Mouse (Mus musculus): ENCODE data around the gene Cpne9. TPM values are rescaled to one million over a fixed set of nuclear protein-coding genes. Genes with fewer than 3 reads are reported as not detected.

Cpne9 gene
- polyA plus RNA-seq (2015; fragmentation: Nextera tagmentation; extraction: Ambion mirVana): 0.17 TPM in 1 of 2 replicates, not detected in the other

DNA sequence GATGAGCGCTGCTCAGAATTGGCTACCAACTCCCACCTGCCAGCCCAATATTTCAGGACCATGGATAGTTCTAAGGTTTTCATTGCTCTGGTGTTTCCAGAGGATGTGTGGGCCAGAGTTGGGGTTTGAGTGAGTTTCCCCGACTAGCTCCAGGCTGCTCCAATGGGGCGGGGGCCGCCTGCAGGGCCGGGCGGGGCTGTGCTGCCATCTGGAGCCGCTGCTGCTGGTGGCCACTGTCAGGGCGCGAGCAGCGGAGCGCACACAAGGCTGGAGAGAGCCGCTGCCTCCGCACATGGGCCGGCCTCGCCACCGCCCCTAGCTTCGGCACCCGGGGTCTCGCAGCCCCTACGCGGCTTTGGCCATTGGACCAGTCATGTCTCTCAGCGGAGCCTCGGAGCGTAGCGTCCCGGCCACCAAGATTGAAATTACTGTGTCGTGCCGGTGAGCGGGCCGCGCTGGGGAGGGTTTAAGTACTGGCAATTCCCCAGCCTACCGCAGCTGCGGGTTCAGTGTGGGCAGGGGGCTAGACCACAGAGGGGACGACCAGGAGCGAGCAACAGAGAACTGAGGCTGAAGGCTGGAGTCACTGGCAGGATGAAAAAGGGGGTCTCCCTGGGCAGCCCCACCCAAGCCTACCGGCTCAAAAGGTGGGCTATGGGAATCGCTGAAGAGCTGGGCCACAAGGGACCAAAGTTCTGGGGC, at the start of gene Cpne9:
Gene Cpne9, plus strand, starts transcription at position 207 of the 702 bp plus-strand sequence.
- Histone ChIP-seq H3K36me3 (0 out of 2 replicates have a peak, but pooled peaks cover 7% of the 10 kb centered on the region), H3K27ac (no peak within 1 kb of the TSS), H3K9ac (no peak within 1 kb of the TSS), H3K4me3 (replicated peaks) (no peak within 1 kb of the TSS), H3K9me3 (replicated peaks) (no peaks in the 10 kb centered on the region), H3K4me2 (no peak within 1 kb of the TSS), H3K4me1 (replicated peaks) (no peaks in the 10 kb centered on the region), H3K27me3 (peaks cover 47% of the 10 kb centered on the region)
- WGBS (ENCODE audit: insufficient replicate concordance): 6% methylated on average over 37 of the region's 37 CpGs
- no peak for ATAC-seq (ENCODE audit: low read depth)
- DNase-seq: no peak

DNA sequence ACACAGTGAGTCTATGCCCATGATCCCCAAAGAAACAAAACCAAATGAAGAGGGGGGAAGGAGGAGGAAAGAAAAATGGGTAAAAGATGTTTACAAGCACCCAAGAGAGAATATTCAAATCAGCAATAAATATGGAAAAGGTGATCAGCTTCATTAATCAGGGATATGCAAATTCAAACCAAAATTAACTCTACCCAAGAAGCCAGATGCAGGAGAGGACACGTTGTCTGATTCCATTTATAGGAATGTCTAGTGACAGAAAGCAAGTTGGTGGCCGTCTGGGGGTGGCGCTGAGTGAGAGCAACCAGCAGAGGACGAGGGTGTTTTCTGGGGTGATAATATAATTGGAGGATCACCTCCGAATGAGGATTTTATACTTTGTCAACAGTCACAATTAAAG, 47.0 kb upstream of the Cpne9 start:
- peaks cover 22% of the 10 kb centered on the region for H3K4me1 ChIP-seq (replicated peaks)
- no peaks in the 10 kb centered on the region for H3K27me3 ChIP-seq
- 47% methylated on average over 5 of the region's 5 CpGs for WGBS (ENCODE audit: insufficient replicate concordance)
- ATAC-seq (ENCODE audit: low read depth): no peak
- no peak overlapping the region for H3K9ac ChIP-seq
- no peak overlapping the region for H3K4me3 ChIP-seq (replicated peaks)
- no peak for DNase-seq
- peaks cover 5% of the 10 kb centered on the region; the same call in 1 of the 2 replicates for H3K9me3 ChIP-seq (replicated peaks)
- H3K36me3 ChIP-seq: peaks cover 1% of the 10 kb centered on the region; the same call in 1 of the 2 replicates
- H3K27ac ChIP-seq: no peak overlapping the region
- no peak overlapping the region for H3K4me2 ChIP-seq

- Histone ChIP-seq H3K27me3 (no peaks in the 10 kb centered on the region), H3K9me3 (replicated peaks) (no peaks in the 10 kb centered on the region), H3K36me3 (peaks cover 14% of the 10 kb centered on the region), H3K4me3 (replicated peaks) (peak within 1 kb of the TSS; percentile 88), H3K9ac (peak within 1 kb of the TSS; percentile 90), H3K4me2 (peak within 1 kb of the TSS; percentile 81), H3K4me1 (replicated peaks) (peaks cover 26% of the 10 kb centered on the region), H3K27ac (peak within 1 kb of the TSS; percentile 85)
- under 1% methylated on average over 55 of the region's 55 CpGs for WGBS (ENCODE audit: insufficient replicate concordance)
- ATAC-seq (ENCODE audit: low read depth) (peak; percentile 99), DNase-seq (peak; percentile 99)
Observed at GRCm38 (mm10) chr6:113237542-113238270, 44.4 kb upstream of the Cpne9 start, which contains the start of gene Mtmr14. Mtmr14 (plus strand) TSS chr6:113237843.

- Histone ChIP-seq H3K4me3 (replicated peaks) (peak overlapping the region; percentile 88), H3K4me2 (peak overlapping the region; percentile 81), H3K27ac (peak overlapping the region; percentile 78; the same call in 1 of the 2 replicates), H3K27me3 (no peaks in the 10 kb centered on the region), H3K4me1 (replicated peaks) (peaks cover 33% of the 10 kb centered on the region), H3K36me3 (peaks cover 20% of the 10 kb centered on the region), H3K9me3 (replicated peaks) (no peaks in the 10 kb centered on the region), H3K9ac (peak overlapping the region; percentile 90)
- ATAC-seq (ENCODE audit: low read depth) (no peak), DNase-seq (peak; percentile 9)
- 14% methylated on average over 6 of the region's 6 CpGs for WGBS (ENCODE audit: insufficient replicate concordance)
Observed at GRCm38 (mm10) chr6:113238442-113238841, 43.7 kb upstream of the Cpne9 start.

DNA sequence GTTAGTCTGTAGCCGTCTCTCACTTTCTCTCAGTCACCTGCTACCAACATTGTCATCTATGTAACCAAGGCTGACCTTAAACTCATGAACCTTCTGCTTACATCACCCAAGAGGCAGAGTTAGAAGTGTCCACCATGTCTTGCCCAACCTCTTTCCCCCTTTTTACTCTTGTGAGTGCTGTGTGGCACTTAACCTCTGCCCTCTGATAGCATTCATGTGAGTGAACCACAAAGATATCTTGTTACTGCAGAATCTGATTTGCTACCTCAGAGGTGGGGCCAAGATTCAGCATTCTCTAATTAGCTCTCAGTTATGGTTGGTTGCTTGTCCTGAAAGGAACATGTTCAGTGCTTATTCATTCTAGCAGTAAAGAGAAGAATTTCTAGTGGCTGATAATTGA, 39.4 kb upstream of the Cpne9 start:
- no peak overlapping the region for H3K4me2 ChIP-seq
- no peak overlapping the region for H3K9ac ChIP-seq
- peaks cover 27% of the 10 kb centered on the region for H3K36me3 ChIP-seq
- H3K27ac ChIP-seq: no peak overlapping the region
- H3K4me3 ChIP-seq (replicated peaks): no peak overlapping the region
- no peaks in the 10 kb centered on the region for H3K9me3 ChIP-seq (replicated peaks)
- DNase-seq: no peak
- no peaks in the 10 kb centered on the region for H3K27me3 ChIP-seq
- H3K4me1 ChIP-seq (replicated peaks): peaks cover 26% of the 10 kb centered on the region
- ATAC-seq (ENCODE audit: low read depth): no peak
- 68% methylated on average over 1 of the region's 1 CpGs for WGBS (ENCODE audit: insufficient replicate concordance)

- peaks cover 11% of the 10 kb centered on the region for H3K4me1 ChIP-seq (replicated peaks)
- H3K27me3 ChIP-seq: no peaks in the 10 kb centered on the region
- H3K4me2 ChIP-seq: no peak overlapping the region
- no peak overlapping the region for H3K4me3 ChIP-seq (replicated peaks)
- H3K36me3 ChIP-seq: peaks cover 31% of the 10 kb centered on the region
- DNase-seq (no peak), ATAC-seq (ENCODE audit: low read depth) (no peak)
- no peaks in the 10 kb centered on the region for H3K9me3 ChIP-seq (replicated peaks)
- H3K27ac ChIP-seq: no peak overlapping the region
- no peak overlapping the region for H3K9ac ChIP-seq
- 44% methylated on average over 2 of the region's 2 CpGs for WGBS (ENCODE audit: insufficient replicate concordance)
Observed at GRCm38 (mm10) chr6:113245585-113245984, 36.5 kb upstream of the Cpne9 start.

DNA sequence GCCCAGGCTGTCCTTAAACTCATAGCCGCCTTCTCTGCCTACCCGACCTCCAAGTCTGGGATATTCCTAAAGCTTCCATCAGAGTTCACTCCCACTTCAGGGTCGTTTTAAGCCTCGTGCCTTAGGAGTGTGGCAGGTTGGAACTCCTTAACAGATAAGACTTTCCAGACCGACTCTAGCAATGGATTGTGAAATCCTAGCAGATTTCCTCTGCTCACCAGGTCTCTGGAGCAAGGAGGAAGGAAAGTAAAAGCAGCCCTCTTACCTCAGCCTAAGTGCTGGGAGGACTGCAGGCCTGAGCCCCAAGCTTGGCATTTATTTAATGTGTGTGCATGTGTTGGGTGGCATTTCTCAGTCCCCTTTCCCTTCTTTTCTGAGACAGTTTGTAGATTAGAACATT, 31.3 kb upstream of the Cpne9 start:
- Histone ChIP-seq H3K27ac (no peak overlapping the region), H3K4me2 (no peak overlapping the region), H3K36me3 (peaks cover 54% of the 10 kb centered on the region), H3K4me3 (replicated peaks) (no peak overlapping the region), H3K27me3 (no peaks in the 10 kb centered on the region), H3K9ac (no peak overlapping the region), H3K9me3 (replicated peaks) (no peaks in the 10 kb centered on the region), H3K4me1 (replicated peaks) (no peaks in the 10 kb centered on the region)
- DNase-seq: no peak
- no peak for ATAC-seq (ENCODE audit: low read depth)
- WGBS (ENCODE audit: insufficient replicate concordance): 68% methylated on average over 5 of the region's 5 CpGs

GRCm38 (mm10) chr6:113251921-113252320, 30.2 kb upstream of the Cpne9 start:
- H3K9ac ChIP-seq: no peak overlapping the region
- no peak overlapping the region for H3K4me2 ChIP-seq
- no peaks in the 10 kb centered on the region for H3K4me1 ChIP-seq (replicated peaks)
- H3K27me3 ChIP-seq: no peaks in the 10 kb centered on the region
- H3K36me3 ChIP-seq: peaks cover 63% of the 10 kb centered on the region
- DNase-seq: no peak
- ATAC-seq (ENCODE audit: low read depth): no peak
- no peak overlapping the region for H3K27ac ChIP-seq
- no peak overlapping the region for H3K4me3 ChIP-seq (replicated peaks)
- no peaks in the 10 kb centered on the region for H3K9me3 ChIP-seq (replicated peaks)

- Histone ChIP-seq H3K4me2 (no peak overlapping the region), H3K27ac (no peak overlapping the region), H3K4me3 (replicated peaks) (no peak overlapping the region), H3K36me3 (peaks cover 80% of the 10 kb centered on the region), H3K9me3 (replicated peaks) (no peaks in the 10 kb centered on the region), H3K27me3 (no peaks in the 10 kb centered on the region), H3K9ac (no peak overlapping the region), H3K4me1 (replicated peaks) (no peaks in the 10 kb centered on the region)
- ATAC-seq (ENCODE audit: low read depth) (no peak), DNase-seq (no peak)
Observed at GRCm38 (mm10) chr6:113254899-113255298, 27.2 kb upstream of the Cpne9 start.

DNA sequence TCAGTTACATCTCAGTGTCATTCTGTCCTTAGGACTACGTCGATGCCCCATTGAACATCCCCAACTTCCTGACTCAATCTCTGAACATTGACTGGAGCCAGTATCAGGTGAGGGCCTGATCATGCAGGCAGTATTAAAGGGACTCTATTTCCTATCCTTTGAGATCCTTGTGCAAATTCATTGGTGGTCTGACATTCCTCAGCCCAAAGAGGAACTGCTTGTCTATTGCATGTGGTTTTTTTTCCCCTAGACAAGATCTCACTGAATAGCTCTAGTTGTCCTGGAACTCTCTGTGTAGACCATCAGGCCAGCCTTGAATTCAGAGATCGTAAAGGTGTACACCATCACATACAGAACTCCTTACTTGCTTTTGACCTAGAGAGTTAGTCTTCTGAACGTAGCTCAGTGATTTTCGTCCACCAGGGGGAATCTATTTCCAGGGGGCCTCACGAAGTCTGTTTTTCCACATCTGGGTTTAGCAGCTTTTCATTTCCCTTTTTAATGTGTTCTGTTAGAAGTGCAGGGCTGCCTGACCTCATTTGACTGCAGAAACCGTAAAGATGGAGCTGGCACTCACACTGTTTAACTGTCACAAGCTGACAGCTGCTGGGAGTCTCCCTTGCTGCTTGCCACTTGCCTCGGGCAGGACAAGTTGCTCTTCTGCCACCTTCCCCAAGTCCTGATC, 20.8 kb upstream of the Cpne9 start:
- H3K9ac ChIP-seq: no peak overlapping the region
- H3K9me3 ChIP-seq (replicated peaks): no peaks in the 10 kb centered on the region
- 65% methylated on average over 8 of the region's 8 CpGs for WGBS (ENCODE audit: insufficient replicate concordance)
- no peak for ATAC-seq (ENCODE audit: low read depth)
- peaks cover 70% of the 10 kb centered on the region for H3K36me3 ChIP-seq
- H3K4me3 ChIP-seq (replicated peaks): no peak overlapping the region
- no peak overlapping the region for H3K4me2 ChIP-seq
- no peak for DNase-seq
- H3K27ac ChIP-seq: no peak overlapping the region
- H3K4me1 ChIP-seq (replicated peaks): no peaks in the 10 kb centered on the region
- no peaks in the 10 kb centered on the region for H3K27me3 ChIP-seq

DNA sequence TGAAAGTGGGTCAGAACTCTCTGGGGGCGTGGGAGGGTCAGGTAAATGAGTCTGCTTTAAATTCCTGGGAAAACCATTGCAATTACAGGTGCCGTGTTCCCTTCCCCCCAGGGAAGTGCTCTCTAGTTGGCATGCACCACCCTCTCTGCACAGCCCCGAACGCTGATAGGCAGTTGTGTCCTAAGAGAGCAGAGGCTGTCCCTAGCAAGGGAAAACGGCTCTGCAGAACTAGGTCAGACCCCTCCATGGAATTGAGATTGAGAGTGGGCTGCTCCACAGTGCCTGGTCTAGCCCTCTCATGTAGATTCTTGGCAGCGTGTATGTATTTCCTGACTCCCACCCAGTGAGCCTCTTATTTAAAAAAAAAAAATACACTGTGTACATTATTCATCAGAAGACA, 18.6 kb upstream of the Cpne9 start:
- Histone ChIP-seq H3K4me3 (replicated peaks) (no peak overlapping the region), H3K36me3 (peaks cover 72% of the 10 kb centered on the region), H3K4me1 (replicated peaks) (no peaks in the 10 kb centered on the region), H3K9me3 (replicated peaks) (no peaks in the 10 kb centered on the region), H3K27me3 (no peaks in the 10 kb centered on the region), H3K9ac (no peak overlapping the region), H3K4me2 (no peak overlapping the region), H3K27ac (no peak overlapping the region)
- ATAC-seq (ENCODE audit: low read depth): no peak
- whole genome bisulfite sequencing (ENCODE audit: insufficient replicate concordance): 77% methylated on average over 6 of the region's 6 CpGs
- no peak for DNase-seq
